Mouse (Mus musculus): ENCODE results near the gene Git2.

- TF ChIP-seq POLR2A (IDR thresholded peaks at IDR 0.05; ENCODE audit: low read depth, low read length) (no peak), CTCF (IDR thresholded peaks at IDR 0.05; ENCODE audit: extremely low read depth, insufficient read depth, insufficient read length, insufficient replicate concordance) (no peak)
Measured at GRCm38 (mm10) chr5:114698044-114698746, 77.1 kb downstream of the Git2 start.
